Mouse (Mus musculus) liver, embryonic 11.5 days (tissue): ENCODE measurements around the gene Mrpl11. TPM values are rescaled to one million over a fixed set of nuclear protein-coding genes. Genes with fewer than 3 reads are reported as not detected.
A peak's percentile ranks its signal among the peaks of the same experiment; 100 is the strongest.

ENCODE experiments used
- ATAC-seq: fragments of 200-750 bp; cut with Nextera tagmentation; replicated peaks from 2 replicates; pipeline ENCODE4 v1.8.0; 2017; ENCODE audit warnings: moderate number of reproducible peaks, mild to moderate bottlenecking, moderate TSS enrichment, moderate library complexity; ENCODE audit not compliant: low FRiP score
- DNase-seq: peaks from one replicate; pipeline ENCODE4 v3.0.0-alpha.2; 2017; ENCODE audit warnings: low spot score
- H3K27ac ChIP-seq: fragments of 300-500 bp; sonication (generic); 2 replicates; pipeline ENCODE4 v1.5.1; 2014; ENCODE audit warnings: mild to moderate bottlenecking, low read depth, low read length, control low read depth
- H3K27me3 ChIP-seq: fragments of 300-500 bp; sonication (generic); replicated peaks from 2 replicates; pipeline ENCODE4 v1.6.1; 2014; ENCODE audit warnings: low read length, mixed read lengths; ENCODE audit not compliant: control insufficient read depth, insufficient read depth
- H3K36me3 ChIP-seq: fragments of 300-500 bp; sonication (generic); 2 replicates; pipeline ENCODE4 v1.6.1; 2014; ENCODE audit warnings: mild to moderate bottlenecking, low read length, moderate library complexity, mixed read lengths; ENCODE audit not compliant: control insufficient read depth, insufficient read depth
- H3K4me1 ChIP-seq: fragments of 300-500 bp; sonication (generic); replicated peaks from 2 replicates; pipeline ENCODE4 v1.6.1; 2014; ENCODE audit warnings: low read length, mixed read lengths; ENCODE audit not compliant: control insufficient read depth, insufficient read depth
- H3K4me2 ChIP-seq: fragments of 300-500 bp; sonication (generic); 2 replicates; pipeline ENCODE4 v1.6.1; 2014; ENCODE audit warnings: mild to moderate bottlenecking, control low read depth, moderate library complexity
- H3K4me3 ChIP-seq: fragments of 300-500 bp; sonication (generic); 2 replicates; pipeline ENCODE4 v1.5.1; 2014; ENCODE audit warnings: low read depth, low read length, control low read depth
- H3K9ac ChIP-seq: fragments of 300-500 bp; sonication (generic); 2 replicates; pipeline ENCODE4 v1.6.1; 2014; ENCODE audit warnings: low read depth, low read length, control low read depth
- H3K9me3 ChIP-seq: fragments of 300-500 bp; sonication (generic); 2 replicates; pipeline ENCODE4 v1.6.1; 2016; ENCODE audit warnings: low read length, inconsistent platforms, mixed read lengths; ENCODE audit not compliant: control insufficient read depth
- WGBS: fragments of 180-500 bp; shearing (Covaris S2); extraction: QIAGEN DNeasy Blood & Tissue Kit; methylation state at CpG from one replicate; pipeline ENCODE4 v1.1.7; 2014; 5-methylcytosine and 5-hydroxymethylcytosine counted together
- polyA plus RNA-seq: library from polyadenylated mRNA; unstranded; fragments of >200 nt; fragmentation: Nextera tagmentation; extraction: Ambion mirVana; gene quantifications from 2 replicates; pipeline ENCODE4 v1.2.1, GENCODE M21; 2014

Gene Mrpl11
- polyA plus RNA-seq, 1 experiment from 2014 or later, result 139 TPM

DNA sequence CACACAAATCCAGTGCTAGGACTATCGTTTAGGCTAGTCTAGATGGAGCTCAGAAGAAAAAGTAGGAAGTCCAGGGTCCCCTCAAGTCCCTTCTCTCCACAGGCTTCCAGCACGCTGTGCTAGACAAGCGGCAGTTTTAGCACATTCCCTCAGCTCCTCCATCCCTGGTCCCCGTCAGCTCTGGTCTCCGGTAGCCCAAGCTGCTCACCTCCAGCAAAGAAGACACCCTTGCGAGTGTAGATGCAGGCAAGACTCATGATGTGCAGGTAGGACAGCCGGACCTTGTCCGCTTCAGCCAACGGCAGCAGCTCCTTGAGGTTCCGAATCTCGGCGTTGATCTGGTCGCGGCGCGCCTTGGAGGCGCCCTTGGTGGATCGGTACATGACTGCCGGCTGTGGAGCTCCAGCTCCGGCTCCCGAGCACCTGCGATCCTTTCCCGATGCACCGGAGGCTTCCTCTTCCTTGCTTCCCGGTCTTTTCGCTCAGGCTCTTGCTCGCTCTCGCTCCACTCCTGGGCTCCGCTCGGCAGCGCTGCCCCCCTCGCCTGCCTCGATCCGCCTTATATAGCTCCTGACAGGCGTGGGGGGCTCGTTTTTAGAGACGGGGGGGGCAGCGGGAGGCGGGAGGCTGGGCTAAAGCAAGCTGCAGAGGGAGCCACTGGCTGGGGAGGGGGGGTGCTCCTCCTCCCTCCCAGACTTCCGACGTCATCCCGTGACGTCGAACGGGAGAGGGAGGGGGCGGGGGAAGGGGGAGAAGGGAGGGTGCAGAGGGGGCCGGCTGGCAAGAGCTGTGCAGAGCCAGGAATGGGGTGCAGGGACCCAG is 27.7 kb downstream of the Mrpl11 start:
- H3K27ac ChIP-seq, result no peak overlapping the region
- H3K9me3 ChIP-seq, result no peaks in the 10 kb centered on the region
- no peak overlapping the region for H3K4me3 ChIP-seq
- no peak overlapping the region for H3K9ac ChIP-seq
- DNase-seq (no peak), ATAC-seq (no peak)
- H3K36me3 ChIP-seq, result no peaks in the 10 kb centered on the region
- H3K4me2 ChIP-seq, result no peak overlapping the region
- WGBS, result 21% methylated on average over 46 of the region's 47 CpGs
- no peaks in the 10 kb centered on the region for H3K4me1 ChIP-seq
- H3K27me3 ChIP-seq, result peaks cover 58% of the 10 kb centered on the region

DNA sequence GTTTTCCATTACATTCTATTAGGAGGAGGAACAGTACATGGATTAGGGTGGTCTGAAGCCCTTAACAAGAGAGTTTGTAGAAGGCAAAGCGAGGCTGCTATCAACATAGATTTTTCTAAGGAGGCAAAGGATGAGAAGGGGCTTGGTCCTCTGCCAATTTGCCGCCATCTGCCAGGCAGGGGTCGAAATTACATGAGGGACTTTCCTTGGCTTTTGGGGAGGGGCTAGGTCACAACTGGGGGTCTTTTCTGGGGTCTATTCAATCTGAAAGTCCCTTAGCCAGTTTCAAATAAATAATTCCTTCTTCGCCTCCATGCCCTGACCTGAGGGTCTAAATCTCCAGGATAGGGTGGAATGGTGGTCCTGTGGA is 28.3 kb downstream of the Mrpl11 start, which contains the start of gene Npas4:
Gene Npas4, minus strand, starts transcription at position 61 of the 370 bp plus-strand sequence.
- Histone ChIP-seq H3K4me2 (no peak within 1 kb of the TSS), H3K4me1 (no peaks in the 10 kb centered on the region), H3K9me3 (no peaks in the 10 kb centered on the region), H3K36me3 (no peaks in the 10 kb centered on the region), H3K27me3 (peaks cover 52% of the 10 kb centered on the region), H3K4me3 (no peak within 1 kb of the TSS), H3K9ac (no peak within 1 kb of the TSS), H3K27ac (no peak within 1 kb of the TSS)
- ATAC-seq (no peak), DNase-seq (no peak)
- WGBS, result 21% methylated on average over 4 of the region's 4 CpGs

DNA sequence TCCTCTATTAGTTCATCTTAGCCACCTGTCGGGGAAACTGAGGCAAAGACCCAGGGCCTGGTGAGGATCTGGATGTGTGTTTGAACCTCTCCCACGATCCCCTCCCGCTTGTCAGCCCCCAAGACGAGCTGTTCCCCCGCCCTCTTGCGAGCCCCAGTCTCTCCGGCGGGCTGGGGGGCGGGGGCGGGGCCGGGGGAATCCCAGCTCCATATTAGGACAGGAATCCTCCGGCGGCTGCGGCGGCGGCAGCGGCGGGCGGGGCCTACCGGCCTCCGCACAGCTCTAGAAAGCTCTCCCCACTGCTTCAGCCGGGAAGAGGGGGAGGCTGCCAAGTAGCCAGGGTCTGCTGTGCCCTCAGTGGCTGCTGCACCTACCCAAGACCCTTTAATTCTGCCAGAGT is 28.8 kb downstream of the Mrpl11 start:
- no peak overlapping the region for H3K4me3 ChIP-seq
- no peak overlapping the region for H3K27ac ChIP-seq
- 2% methylated on average over 22 of the region's 22 CpGs for WGBS
- H3K4me2 ChIP-seq, result no peak overlapping the region
- H3K9ac ChIP-seq, result no peak overlapping the region
- no peak for ATAC-seq
- H3K4me1 ChIP-seq, result no peaks in the 10 kb centered on the region
- DNase-seq, result no peak
- no peaks in the 10 kb centered on the region for H3K9me3 ChIP-seq
- H3K27me3 ChIP-seq, result peaks cover 47% of the 10 kb centered on the region
- H3K36me3 ChIP-seq, result no peaks in the 10 kb centered on the region

DNA sequence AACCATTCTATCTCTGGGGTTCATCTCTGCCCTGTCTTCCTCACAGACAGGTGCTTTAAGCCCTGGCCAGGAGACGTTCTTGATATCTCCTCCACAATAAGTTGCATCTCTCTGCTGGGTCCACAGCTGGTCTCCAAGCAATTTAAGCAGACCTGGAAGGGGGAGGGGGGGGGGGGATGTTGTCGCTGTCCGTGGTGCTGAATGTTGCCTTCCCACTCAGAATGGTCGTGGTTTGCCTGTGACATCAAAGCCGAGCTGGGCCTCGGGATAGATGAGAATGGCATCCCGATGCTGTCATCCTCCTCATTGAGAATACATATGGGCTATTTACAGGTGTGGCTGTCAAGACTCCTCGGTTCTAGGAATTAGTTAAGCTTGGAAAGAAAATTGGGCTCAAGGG is 30.4 kb downstream of the Mrpl11 start:
- Histone ChIP-seq H3K4me1 (no peaks in the 10 kb centered on the region), H3K27me3 (peaks cover 45% of the 10 kb centered on the region), H3K4me3 (no peak overlapping the region), H3K9me3 (no peaks in the 10 kb centered on the region), H3K9ac (no peak overlapping the region), H3K36me3 (no peaks in the 10 kb centered on the region), H3K27ac (no peak overlapping the region), H3K4me2 (no peak overlapping the region)
- DNase-seq (no peak), ATAC-seq (no peak)
- 15% methylated on average over 8 of the region's 8 CpGs for WGBS

DNA sequence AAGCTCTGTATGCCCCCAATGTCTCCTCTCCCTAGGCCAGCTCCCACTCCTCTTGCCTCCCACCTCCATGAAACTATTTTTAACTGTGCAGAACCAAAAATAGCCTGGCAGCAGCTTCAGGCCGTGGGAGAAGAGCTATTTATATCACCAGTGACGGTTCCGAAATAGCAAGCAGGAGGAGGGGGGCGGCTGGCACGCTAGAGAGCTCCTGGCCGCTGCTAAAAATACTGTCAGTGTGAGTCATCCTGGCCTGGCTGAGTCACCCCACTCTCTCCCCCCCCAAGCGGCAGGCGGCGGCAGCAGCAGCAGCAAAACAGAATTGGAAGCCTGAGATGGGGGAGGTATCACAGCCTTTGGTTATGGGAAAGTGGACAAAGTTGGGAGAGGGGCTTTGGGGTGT is 31.0 kb downstream of the Mrpl11 start:
- ATAC-seq, result no peak
- no peaks in the 10 kb centered on the region for H3K36me3 ChIP-seq
- H3K27ac ChIP-seq, result no peak overlapping the region
- DNase-seq, result no peak
- no peaks in the 10 kb centered on the region for H3K9me3 ChIP-seq
- no peak overlapping the region for H3K4me2 ChIP-seq
- H3K27me3 ChIP-seq, result peaks cover 46% of the 10 kb centered on the region
- no peaks in the 10 kb centered on the region for H3K4me1 ChIP-seq
- no peak overlapping the region for H3K4me3 ChIP-seq
- H3K9ac ChIP-seq, result no peak overlapping the region
- 3% methylated on average over 9 of the region's 9 CpGs for WGBS

DNA sequence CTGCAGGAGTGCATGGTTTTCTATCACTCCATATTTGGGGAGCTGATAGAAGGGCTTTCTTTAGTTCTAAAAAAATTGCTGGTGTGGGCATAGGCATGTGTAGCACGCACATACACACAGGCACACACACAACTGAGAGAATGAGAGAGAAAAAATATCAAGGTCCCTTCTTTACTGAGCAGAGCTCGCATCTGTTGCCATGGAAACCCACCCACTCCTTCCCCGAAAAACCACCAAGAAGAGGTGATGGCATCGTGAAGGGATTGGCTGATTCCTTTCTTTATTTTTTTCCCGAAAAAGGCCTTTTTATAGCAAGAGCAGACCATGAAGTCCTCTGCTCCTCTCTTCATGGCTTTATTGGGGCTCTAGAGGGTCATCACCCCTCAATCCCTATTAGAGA is 32.1 kb downstream of the Mrpl11 start:
- H3K27me3 ChIP-seq, result peaks cover 48% of the 10 kb centered on the region
- no peak overlapping the region for H3K4me2 ChIP-seq
- H3K27ac ChIP-seq, result no peak overlapping the region
- ATAC-seq, result no peak
- 52% methylated on average over 5 of the region's 5 CpGs for WGBS
- H3K36me3 ChIP-seq, result no peaks in the 10 kb centered on the region
- DNase-seq, result no peak
- no peaks in the 10 kb centered on the region for H3K4me1 ChIP-seq
- no peak overlapping the region for H3K4me3 ChIP-seq
- no peaks in the 10 kb centered on the region for H3K9me3 ChIP-seq
- no peak overlapping the region for H3K9ac ChIP-seq

DNA sequence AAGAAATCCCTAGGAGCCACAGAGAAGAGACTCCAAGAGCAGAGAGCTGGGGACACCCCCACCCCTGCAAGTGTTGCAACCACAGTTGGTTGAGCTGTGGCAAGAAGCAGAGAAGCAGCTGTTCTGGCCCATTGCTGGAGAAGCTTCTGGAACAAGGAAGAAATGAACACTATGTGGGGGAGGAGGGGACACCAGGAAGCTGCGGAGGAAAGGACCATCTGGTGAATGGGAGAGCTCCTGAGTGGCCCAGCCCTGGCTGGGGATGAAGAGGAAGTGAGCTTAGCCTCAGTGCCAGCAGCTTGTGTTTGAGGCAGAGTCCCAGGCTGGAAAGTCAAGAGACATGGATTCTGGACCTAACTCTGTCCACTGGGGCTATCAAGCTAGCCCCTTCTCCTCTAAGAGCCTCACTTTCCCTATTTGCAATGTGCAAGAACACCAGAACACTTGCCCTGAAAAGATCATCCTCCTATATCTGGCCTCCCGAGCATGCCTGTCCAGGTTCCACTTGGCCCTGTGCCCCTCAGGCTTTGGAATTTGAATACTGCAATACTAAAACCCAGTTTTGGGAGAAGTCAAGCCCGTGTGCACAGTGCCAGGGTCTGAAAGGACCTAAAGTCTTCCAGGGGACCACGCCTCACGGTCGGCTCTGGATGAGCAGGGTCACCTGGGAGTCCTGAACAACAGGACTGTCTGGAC is 37.6 kb downstream of the Mrpl11 start:
- Histone ChIP-seq H3K9ac (no peak overlapping the region), H3K27ac (no peak overlapping the region), H3K9me3 (no peaks in the 10 kb centered on the region), H3K36me3 (no peaks in the 10 kb centered on the region), H3K4me1 (no peaks in the 10 kb centered on the region; the same call in 1 of the 2 replicates), H3K27me3 (peaks cover 33% of the 10 kb centered on the region), H3K4me2 (no peak overlapping the region), H3K4me3 (no peak overlapping the region)
- DNase-seq, result no peak
- 57% methylated on average over 6 of the region's 6 CpGs for WGBS
- ATAC-seq, result no peak

DNA sequence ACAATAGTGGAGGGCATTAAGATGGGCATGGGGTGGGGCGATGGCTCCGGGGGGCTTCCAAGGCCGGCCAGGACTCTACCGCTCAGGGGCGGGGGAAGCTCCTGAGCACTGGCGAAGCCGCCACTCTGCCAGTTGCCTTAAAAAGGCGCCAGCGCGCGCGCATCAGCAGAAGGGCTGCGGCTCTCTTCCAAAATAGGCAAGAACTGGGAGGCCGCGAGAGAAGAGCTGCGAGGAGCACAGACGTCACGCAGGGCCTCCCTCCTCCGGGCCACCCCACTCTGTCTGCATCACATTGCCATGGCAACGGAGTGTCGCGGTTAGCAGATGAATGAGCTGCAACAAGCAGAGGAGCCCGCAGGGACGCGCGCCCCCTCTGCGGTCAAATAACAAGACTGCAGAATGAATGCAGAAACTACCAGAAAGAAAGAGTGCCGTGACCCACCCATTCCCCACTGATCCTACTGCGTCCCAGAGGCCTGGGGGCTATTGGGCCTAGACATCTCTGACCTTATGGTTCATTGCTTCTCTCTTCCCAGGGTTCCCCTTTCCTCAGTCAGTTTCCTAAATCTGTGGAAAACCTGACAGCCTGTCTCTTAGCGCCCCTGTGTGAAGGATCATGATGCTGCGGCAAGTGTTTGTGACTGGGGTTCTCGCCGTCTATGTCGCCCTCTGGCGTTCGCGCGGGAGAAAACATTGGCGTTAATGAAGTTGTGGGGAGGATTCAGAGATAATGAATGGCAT is 39.9 kb downstream of the Mrpl11 start:
- DNase-seq, result peak; percentile 72
- WGBS, result 3% methylated on average over 39 of the region's 39 CpGs
- Histone ChIP-seq H3K9me3 (no peaks in the 10 kb centered on the region), H3K9ac (no peak overlapping the region), H3K36me3 (no peaks in the 10 kb centered on the region), H3K27ac (no peak overlapping the region), H3K4me1 (no peaks in the 10 kb centered on the region; the same call in 1 of the 2 replicates), H3K27me3 (peaks cover 31% of the 10 kb centered on the region), H3K4me2 (peak overlapping the region; percentile 43), H3K4me3 (0 out of 2 replicates have a peak overlapping the region, but pooled peaks have one; percentile 7)
- ATAC-seq, result no peak
